Mouse (Mus musculus) heart, embryonic 15.5 days (tissue): ENCODE results near the gene Fggy. TPM values are rescaled to one million over a fixed set of nuclear protein-coding genes. Genes with fewer than 3 reads are reported as not detected.

ENCODE experiments used
- ATAC-seq: fragments of 200-750 bp; cut with Nextera tagmentation; replicated peaks from 2 replicates; pipeline ENCODE4 v1.8.0; 2017; ENCODE audit warnings: low read depth, moderate TSS enrichment; ENCODE audit not compliant: insufficient number of reproducible peaks, insufficient read depth, low FRiP score
- H3K27ac ChIP-seq: fragments of 300-500 bp; sonication (generic); 2 replicates; pipeline ENCODE4 v1.5.1; 2015; ENCODE audit warnings: mild to moderate bottlenecking, inconsistent platforms
- H3K27me3 ChIP-seq: fragments of 300-500 bp; sonication (generic); 2 replicates; pipeline ENCODE4 v1.6.1; 2015; ENCODE audit warnings: inconsistent platforms
- H3K36me3 ChIP-seq: fragments of 300-500 bp; sonication (generic); 2 replicates; pipeline ENCODE4 v1.6.1; 2015; ENCODE audit warnings: mild to moderate bottlenecking, inconsistent platforms
- H3K4me1 ChIP-seq: fragments of 300-500 bp; sonication (generic); replicated peaks from 2 replicates; pipeline ENCODE4 v1.6.1; 2015; ENCODE audit warnings: inconsistent platforms
- H3K4me2 ChIP-seq: fragments of 300-500 bp; sonication (generic); 2 replicates; pipeline ENCODE4 v1.6.1; 2015; ENCODE audit warnings: inconsistent platforms, mild to moderate bottlenecking, moderate library complexity
- H3K4me3 ChIP-seq: fragments of 300-500 bp; sonication (generic); 2 replicates; pipeline ENCODE4 v1.5.1; 2015; ENCODE audit warnings: mild to moderate bottlenecking, inconsistent platforms
- H3K9ac ChIP-seq: fragments of 300-500 bp; sonication (generic); 2 replicates; pipeline ENCODE4 v1.6.1; 2015; ENCODE audit warnings: mild to moderate bottlenecking, inconsistent platforms
- H3K9me3 ChIP-seq: fragments of 300-500 bp; sonication (generic); replicated peaks from 2 replicates; pipeline ENCODE4 v1.6.1; 2016; ENCODE audit warnings: inconsistent platforms
- WGBS: fragments of 180-500 bp; shearing (Covaris S2); methylation state at CpG from one replicate; pipeline ENCODE4 v1.1.7; 2015; ENCODE audit warnings: mixed read lengths; 5-methylcytosine and 5-hydroxymethylcytosine counted together
- polyA plus RNA-seq: library from polyadenylated mRNA; unstranded; fragments of >200 nt; fragmentation: Nextera tagmentation; extraction: Ambion mirVana; gene quantifications from 2 replicates; pipeline ENCODE4 v1.2.1, GENCODE M21; 2015

Gene Fggy
- polyA plus RNA-seq, 1 experiment from 2014 or later, result 4.5 TPM

DNA sequence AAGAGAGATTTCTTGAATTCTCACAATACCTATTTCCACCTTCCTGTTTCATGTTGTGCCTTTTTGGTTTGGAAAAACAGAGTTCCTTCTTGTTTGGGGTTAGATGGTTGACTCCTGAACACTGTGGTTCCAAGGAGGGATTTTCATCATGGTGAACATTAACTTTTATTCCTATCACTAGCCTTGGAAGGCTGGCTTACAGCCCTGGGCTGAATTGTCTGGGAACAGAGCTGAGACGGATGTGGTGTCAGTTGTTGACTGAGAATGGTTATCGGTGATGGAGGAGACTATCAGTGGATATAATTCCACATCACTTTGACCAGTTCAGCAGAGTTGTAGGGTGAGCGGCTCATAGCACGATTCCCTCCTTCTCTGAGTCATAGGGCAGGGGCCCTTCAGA lies 178.7 kb downstream of the Fggy start:
- H3K4me3 ChIP-seq, result no peak overlapping the region
- H3K9me3 ChIP-seq, result no peaks in the 10 kb centered on the region
- H3K4me1 ChIP-seq, result peaks cover 23% of the 10 kb centered on the region
- H3K27me3 ChIP-seq, result no peaks in the 10 kb centered on the region
- 64% methylated on average over 4 of the region's 4 CpGs for WGBS
- no peaks in the 10 kb centered on the region for H3K36me3 ChIP-seq
- 0 out of 2 replicates have a peak, but pooled peaks have one; percentile 38 for ATAC-seq
- no peak overlapping the region for H3K9ac ChIP-seq
- no peak overlapping the region for H3K27ac ChIP-seq
- no peak overlapping the region for H3K4me2 ChIP-seq

DNA sequence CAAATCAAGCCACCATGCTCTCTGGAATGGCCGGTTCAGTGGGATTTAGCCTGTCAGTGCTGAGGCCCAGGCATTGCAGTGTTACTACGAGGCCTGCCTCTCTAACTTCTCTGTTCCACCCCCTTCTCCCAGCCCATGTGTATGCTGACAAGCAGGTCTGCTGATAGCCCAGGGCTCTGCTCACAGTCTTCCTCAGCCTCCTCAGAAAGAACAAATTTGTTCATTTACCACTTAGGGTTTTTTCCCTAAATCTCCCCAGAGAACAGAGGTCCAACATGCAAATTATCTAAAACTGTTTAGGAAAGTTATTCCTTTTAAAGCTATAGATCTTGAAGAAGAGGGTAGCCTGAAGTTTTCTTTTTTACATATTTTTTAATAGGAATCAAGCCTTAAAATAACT lies 179.4 kb downstream of the Fggy start:
- Histone ChIP-seq H3K9ac (no peak overlapping the region), H3K9me3 (no peaks in the 10 kb centered on the region), H3K27ac (no peak overlapping the region), H3K4me2 (no peak overlapping the region), H3K4me3 (no peak overlapping the region), H3K27me3 (no peaks in the 10 kb centered on the region), H3K36me3 (no peaks in the 10 kb centered on the region), H3K4me1 (peaks cover 28% of the 10 kb centered on the region)
- 48% methylated on average over 2 of the region's 2 CpGs for WGBS
- ATAC-seq, result no peak

DNA sequence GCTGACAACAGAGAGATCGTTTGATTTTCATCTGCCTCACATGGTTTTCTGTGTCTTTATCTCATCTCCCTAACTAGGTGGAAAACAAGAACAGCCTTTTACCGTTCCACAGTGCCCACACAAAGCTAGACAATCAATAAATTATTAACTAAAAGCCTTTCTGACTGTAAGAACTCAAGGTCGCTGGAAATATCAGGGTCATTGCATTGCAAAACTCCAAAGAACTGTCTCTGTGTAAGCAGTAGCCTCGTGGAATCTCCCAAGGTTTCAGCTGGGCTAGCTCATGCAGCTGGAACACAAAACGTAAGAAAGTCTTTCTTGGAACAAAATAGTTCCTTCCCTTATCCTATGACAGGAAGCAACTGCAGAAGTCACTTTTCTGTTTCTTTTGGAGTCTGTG lies 180.9 kb downstream of the Fggy start:
- Histone ChIP-seq H3K4me1 (peaks cover 35% of the 10 kb centered on the region), H3K27ac (peak overlapping the region; percentile 45; the same call in 1 of the 2 replicates), H3K27me3 (no peaks in the 10 kb centered on the region), H3K36me3 (no peaks in the 10 kb centered on the region), H3K4me2 (no peak overlapping the region), H3K9me3 (no peaks in the 10 kb centered on the region), H3K4me3 (no peak overlapping the region), H3K9ac (no peak overlapping the region)
- 34% methylated on average over 5 of the region's 5 CpGs for WGBS
- no peak for ATAC-seq

- ATAC-seq, result no peak
- no peak overlapping the region for H3K4me2 ChIP-seq
- H3K9ac ChIP-seq, result no peak overlapping the region
- WGBS, result 61% methylated on average over 4 of the region's 4 CpGs
- peak overlapping the region; percentile 45; the same call in 1 of the 2 replicates for H3K27ac ChIP-seq
- no peaks in the 10 kb centered on the region for H3K36me3 ChIP-seq
- H3K4me3 ChIP-seq, result no peak overlapping the region
- H3K27me3 ChIP-seq, result no peaks in the 10 kb centered on the region
- H3K9me3 ChIP-seq, result no peaks in the 10 kb centered on the region
- H3K4me1 ChIP-seq, result peaks cover 35% of the 10 kb centered on the region
Observed at GRCm38 (mm10) chr4:95738725-95739124, 181.4 kb downstream of the Fggy start.

DNA sequence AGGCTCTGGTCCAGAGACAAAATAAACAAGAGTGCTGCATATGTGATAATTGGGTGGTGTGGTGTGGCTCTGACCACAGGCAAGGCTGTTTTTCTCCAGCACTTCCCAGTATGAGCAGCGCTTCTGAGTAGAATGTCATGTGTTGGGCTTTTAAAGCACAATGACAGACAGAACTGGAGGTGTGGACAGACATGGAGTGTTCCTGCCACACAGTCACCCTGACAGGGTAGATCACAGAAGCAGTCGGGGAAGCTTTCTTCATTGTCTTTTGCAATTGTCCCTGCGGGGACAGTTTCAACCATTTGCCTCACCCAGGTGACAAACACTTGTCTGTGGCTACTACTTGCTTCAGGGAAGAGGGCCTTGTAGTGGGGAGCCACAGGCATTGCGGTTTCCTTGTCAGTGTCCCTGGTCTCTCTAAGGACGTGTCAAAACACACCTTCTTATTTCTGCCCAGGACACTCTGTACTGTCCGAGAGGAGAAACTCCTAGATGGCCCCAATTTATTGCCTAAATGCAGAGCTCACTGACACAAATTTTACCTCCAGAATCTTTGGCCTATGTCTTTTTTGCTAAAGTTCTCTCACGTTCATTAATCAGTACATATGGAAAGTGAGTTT lies 183.9 kb downstream of the Fggy start:
- H3K27ac ChIP-seq, result peak overlapping the region; percentile 34
- ATAC-seq, result peak; percentile 55
- peaks cover 29% of the 10 kb centered on the region for H3K4me1 ChIP-seq
- no peaks in the 10 kb centered on the region for H3K27me3 ChIP-seq
- no peaks in the 10 kb centered on the region for H3K9me3 ChIP-seq
- WGBS, result 38% methylated on average over 7 of the region's 7 CpGs
- H3K4me2 ChIP-seq, result no peak overlapping the region
- H3K9ac ChIP-seq, result no peak overlapping the region
- H3K4me3 ChIP-seq, result no peak overlapping the region
- H3K36me3 ChIP-seq, result no peaks in the 10 kb centered on the region

GRCm38 (mm10) chr4:95742986-95743385 lies 185.7 kb downstream of the Fggy start:
- H3K36me3 ChIP-seq, result no peaks in the 10 kb centered on the region
- 20% methylated on average over 4 of the region's 4 CpGs for WGBS
- no peaks in the 10 kb centered on the region for H3K27me3 ChIP-seq
- no peaks in the 10 kb centered on the region for H3K9me3 ChIP-seq
- peak; percentile 47; the same call in 1 of the 2 replicates for ATAC-seq
- H3K4me2 ChIP-seq, result no peak overlapping the region
- peaks cover 33% of the 10 kb centered on the region for H3K4me1 ChIP-seq
- no peak overlapping the region for H3K9ac ChIP-seq
- peak overlapping the region; percentile 33; the same call in 1 of the 2 replicates for H3K27ac ChIP-seq
- H3K4me3 ChIP-seq, result no peak overlapping the region

DNA sequence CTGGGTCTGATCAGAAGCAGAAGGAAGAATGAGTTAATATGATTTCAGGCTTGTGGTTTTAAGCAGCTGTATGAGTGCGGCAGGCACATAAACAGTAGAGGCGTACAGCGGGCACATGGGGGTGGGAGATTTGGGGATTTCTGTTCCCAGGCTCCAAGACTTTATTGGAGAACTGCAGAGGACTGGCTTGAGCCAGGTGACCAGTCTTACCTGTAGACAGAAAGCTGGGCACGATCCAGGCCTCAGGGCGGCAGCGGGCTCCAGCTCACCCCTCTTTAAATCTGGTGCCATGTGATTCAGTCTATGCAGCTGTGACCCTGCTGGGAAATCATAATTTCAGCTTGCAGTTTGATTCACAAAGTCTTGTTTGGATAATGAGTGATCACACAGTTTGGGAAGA lies 189.6 kb downstream of the Fggy start:
- H3K27ac ChIP-seq, result no peak overlapping the region
- H3K4me3 ChIP-seq, result no peak overlapping the region
- H3K4me2 ChIP-seq, result no peak overlapping the region
- no peak overlapping the region for H3K9ac ChIP-seq
- ATAC-seq, result no peak
- WGBS, result 85% methylated on average over 6 of the region's 6 CpGs
- H3K9me3 ChIP-seq, result no peaks in the 10 kb centered on the region
- no peaks in the 10 kb centered on the region for H3K36me3 ChIP-seq
- no peaks in the 10 kb centered on the region for H3K27me3 ChIP-seq
- peaks cover 21% of the 10 kb centered on the region for H3K4me1 ChIP-seq

GRCm38 (mm10) chr4:95747415-95748202 lies 190.3 kb downstream of the Fggy start:
- no peak overlapping the region for H3K4me3 ChIP-seq
- H3K9me3 ChIP-seq, result no peaks in the 10 kb centered on the region
- H3K27ac ChIP-seq, result no peak overlapping the region
- no peaks in the 10 kb centered on the region for H3K36me3 ChIP-seq
- H3K27me3 ChIP-seq, result no peaks in the 10 kb centered on the region
- no peak overlapping the region for H3K9ac ChIP-seq
- H3K4me2 ChIP-seq, result no peak overlapping the region
- H3K4me1 ChIP-seq, result peaks cover 20% of the 10 kb centered on the region
- no peak for ATAC-seq
- 71% methylated on average over 12 of the region's 12 CpGs for WGBS

- Histone ChIP-seq H3K9ac (no peak overlapping the region), H3K4me2 (no peak overlapping the region), H3K9me3 (no peaks in the 10 kb centered on the region), H3K36me3 (no peaks in the 10 kb centered on the region), H3K27ac (peak overlapping the region; percentile 45; the same call in 1 of the 2 replicates), H3K27me3 (no peaks in the 10 kb centered on the region), H3K4me3 (no peak overlapping the region), H3K4me1 (peaks cover 12% of the 10 kb centered on the region)
- 39% methylated on average over 5 of the region's 5 CpGs for WGBS
- ATAC-seq, result peak; percentile 22; the same call in 1 of the 2 replicates
Observed at GRCm38 (mm10) chr4:95750186-95750585, 192.9 kb downstream of the Fggy start.

DNA sequence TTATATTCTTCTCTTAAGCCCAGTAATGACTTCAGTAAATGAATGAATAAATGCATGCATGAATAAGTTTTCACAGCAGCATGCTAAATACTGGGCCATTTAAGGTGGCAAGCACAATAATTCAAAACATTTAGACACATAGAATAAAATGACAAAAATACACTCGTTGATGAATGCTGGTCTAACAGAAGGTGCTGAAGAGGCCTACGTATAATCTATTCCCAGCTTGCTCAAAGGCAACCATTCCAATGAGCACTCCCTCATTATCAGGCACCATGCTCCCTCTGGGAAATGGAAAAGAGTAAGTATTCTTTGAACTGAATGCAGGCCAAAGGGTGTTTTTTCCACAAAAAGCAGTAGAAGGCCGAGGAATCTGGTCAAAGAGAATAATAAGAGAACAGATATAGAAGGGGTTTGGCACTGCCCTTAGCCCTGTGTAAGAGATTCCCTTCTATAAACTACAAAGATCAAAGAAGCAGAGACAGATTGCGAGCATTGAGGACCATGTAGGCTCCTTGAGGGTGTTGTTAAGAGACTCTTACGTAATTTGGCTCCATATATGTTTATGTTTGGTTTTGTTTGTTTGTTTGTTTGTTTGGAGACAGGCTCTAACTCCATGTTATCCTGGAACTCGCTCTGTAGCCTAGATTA lies 195.4 kb downstream of the Fggy start:
- H3K4me2 ChIP-seq, result no peak overlapping the region
- H3K36me3 ChIP-seq, result no peaks in the 10 kb centered on the region
- H3K9me3 ChIP-seq, result no peaks in the 10 kb centered on the region
- no peaks in the 10 kb centered on the region for H3K27me3 ChIP-seq
- no peak for ATAC-seq
- H3K9ac ChIP-seq, result no peak overlapping the region
- no peak overlapping the region for H3K4me3 ChIP-seq
- 72% methylated on average over 6 of the region's 6 CpGs for WGBS
- peaks cover 10% of the 10 kb centered on the region for H3K4me1 ChIP-seq
- H3K27ac ChIP-seq, result no peak overlapping the region

GRCm38 (mm10) chr4:95759027-95759731 lies 201.9 kb downstream of the Fggy start:
- no peak overlapping the region for H3K27ac ChIP-seq
- H3K4me2 ChIP-seq, result no peak overlapping the region
- H3K9ac ChIP-seq, result no peak overlapping the region
- no peaks in the 10 kb centered on the region; the same call in 1 of the 2 replicates for H3K4me1 ChIP-seq
- ATAC-seq, result no peak
- H3K9me3 ChIP-seq, result no peaks in the 10 kb centered on the region
- no peaks in the 10 kb centered on the region for H3K36me3 ChIP-seq
- no peak overlapping the region for H3K4me3 ChIP-seq
- no peaks in the 10 kb centered on the region for H3K27me3 ChIP-seq
- 58% methylated on average over 5 of the region's 5 CpGs for WGBS
